Mouse (Mus musculus): ENCODE measurements around the gene Tmc2.

GRCm38 (mm10) chr2:130289086-130289485, 94.1 kb downstream of the Tmc2 start:
- no peak for TF ChIP-seq POLR2A (IDR thresholded peaks at IDR 0.05; ENCODE audit: low read depth, low read length)
- TF ChIP-seq CTCF (conservative IDR thresholded peaks at IDR 0.05; ENCODE audit: insufficient read depth, insufficient read length, low read depth, low read length), result no peak

All from kidney, adult 2 months (tissue).